Mouse (Mus musculus): ENCODE results near the gene Ddx19a.
"Not testable (repeated sequence)": the region's sequence is repeated elsewhere in the genome, so short reads cannot be mapped to it uniquely, and the experiment has no call there.

Gene Ddx19a

DNA sequence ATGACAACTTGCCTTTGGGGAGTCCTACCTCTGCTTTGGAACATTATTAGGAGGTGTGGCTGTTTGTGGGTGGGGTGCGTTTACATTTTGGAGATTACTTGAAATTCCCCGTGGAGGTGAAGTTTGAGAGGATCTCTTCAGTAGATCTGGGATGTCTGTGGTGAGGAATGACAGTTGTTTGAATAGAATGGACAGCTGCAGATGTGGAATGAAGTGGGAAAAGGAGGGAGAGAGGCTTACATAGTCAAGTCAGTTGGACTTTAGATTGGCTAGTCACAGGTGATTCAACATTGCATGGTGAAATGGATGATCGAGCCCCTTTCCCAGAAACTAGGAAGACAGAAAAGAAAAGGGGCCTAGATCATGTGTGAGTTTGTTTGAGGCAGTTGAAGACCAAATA, 65.2 kb downstream of the Ddx19a start:
- DNase-seq, result no peak

DNA sequence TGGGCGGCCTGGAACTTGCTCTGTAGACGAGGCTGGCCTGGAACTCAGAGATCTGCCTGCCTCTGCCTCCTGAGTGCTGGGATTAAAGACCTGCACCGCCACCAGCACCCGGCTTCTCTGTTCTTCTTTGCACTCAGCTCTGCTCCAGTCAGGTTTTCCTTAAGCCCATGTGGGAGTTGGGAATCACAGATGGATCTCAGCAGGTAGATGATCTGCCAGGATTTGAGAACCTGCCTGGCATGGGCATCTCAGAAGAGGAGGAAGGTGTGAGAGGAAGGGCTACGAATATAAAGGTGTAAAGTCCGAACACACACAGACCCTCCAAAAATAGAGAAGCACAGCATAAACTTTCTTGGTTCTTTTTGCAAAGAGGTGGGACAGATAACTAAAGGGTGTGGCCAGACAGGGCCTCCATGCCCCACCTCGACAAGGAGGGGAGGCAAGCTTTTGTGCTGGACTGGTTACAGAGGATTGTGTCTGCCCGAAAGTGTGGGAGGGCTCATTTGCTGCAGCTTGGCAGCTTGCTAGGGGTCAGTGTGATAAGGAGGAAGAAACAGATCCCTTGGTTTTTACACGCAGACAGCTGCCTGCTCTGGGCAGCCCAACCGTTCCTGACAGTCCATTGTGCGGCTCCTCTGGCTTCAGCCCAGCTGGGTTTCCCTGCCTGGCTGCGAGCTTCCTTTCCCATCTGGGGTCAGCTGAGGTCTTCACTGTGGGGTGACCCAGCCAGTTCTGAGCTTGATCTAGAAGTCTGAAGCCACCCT, 66.2 kb downstream of the Ddx19a start:
- DNase-seq, result peak; percentile 79 to 89

DNA sequence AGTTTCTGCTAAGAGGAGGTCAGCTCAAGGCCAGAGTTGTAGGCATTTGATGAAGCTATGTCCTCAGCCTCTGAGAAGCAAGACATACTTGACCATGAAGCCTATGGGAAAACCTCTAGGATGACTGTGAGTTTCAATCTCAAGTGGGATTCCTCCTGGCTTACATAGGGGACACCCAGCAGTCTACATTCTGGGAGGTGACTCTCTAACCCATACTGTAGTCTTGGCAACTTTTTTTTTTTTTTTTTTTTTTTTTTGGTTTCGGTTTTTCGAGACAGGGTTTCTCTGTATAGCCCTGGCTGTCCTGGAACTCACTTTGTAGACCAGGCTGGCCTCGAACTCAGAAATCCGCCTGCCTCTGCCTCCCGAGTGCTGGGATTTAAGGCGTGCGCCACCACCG, 67.9 kb downstream of the Ddx19a start:
- DNase-seq, result not testable (repeated sequence)

DNA sequence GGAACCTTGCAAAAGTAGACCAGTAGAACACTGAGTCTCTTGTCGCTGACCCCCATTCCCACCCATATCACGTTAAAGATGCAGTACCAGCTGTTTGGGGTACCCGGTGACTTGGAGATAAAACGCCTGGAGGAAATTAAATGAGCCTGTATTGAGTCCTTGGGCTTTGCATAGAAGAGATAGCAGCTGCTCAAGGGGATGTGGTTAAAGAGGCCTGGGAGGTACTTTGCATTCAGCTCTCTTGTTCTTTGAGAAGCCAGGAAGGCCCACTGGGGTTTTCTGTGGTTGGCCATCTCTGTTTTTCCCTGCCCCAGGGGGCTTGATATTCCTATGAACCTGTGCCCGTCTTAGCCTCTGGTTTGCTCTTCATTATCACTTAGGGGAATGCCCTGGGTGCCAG, 68.5 kb downstream of the Ddx19a start:
- no peak for DNase-seq

DNA sequence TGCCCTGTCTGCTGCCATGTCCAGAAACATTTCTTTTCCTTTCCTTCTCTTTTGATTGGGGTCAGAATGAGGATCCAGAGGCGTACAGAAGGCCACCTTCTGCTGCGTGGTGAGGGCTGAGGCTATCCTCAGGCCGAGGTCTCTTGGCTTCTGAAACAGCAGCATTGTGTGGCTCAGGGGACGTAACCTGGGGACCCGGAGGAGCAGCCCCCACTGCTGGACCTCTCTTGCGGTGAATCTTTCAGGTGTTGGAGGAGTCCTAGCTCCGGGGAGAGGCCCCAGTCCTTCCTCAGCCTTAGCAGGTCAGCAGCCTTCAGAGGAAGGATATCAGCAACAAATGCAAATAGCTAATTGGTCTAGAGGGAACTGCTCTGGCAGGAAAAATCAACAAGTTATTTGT, 69.2 kb downstream of the Ddx19a start:
- no peak for DNase-seq

DNA sequence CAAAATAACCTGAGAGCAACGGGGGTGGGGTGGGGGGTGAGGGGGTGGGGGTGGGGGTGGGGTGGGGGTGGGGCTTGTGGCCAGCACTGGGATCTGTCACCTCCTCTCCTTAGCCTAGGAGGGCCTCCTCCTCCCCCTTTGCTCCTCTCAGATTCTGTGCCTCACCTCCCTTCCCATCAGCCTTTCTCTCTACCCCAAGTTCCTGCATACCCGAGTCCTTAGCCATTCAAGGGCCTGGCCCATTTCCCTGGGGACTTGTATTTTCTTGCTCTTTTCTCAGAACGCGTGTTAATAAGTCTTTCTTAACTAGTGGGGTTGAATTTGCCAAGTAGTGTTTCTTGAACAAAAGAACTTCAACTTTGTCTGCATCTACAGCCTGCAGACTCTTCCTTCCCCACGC, 70.9 kb downstream of the Ddx19a start:
- no peak for DNase-seq

DNA sequence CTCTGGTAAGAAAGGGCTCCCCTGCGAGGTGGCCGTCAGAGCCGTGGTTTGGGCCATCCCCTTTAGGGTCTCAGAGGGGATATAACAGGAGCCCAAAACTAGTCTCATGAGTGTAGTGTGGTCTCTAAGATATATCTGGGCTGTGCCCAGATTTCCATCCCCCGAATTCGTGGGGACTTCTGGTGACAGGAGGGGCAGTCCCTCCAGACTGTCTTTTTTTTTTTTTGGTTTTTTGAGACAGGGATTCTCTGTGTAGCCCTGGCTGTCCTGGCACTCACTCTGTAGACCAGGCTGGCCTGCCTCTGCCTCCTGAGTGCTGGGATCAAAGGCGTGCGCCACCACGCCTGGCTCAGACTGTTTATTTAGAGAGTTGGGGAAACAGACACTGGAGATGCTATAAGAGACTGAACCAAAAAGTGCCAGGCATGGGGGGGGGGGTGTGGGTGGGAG, 71.9 kb downstream of the Ddx19a start:
- no peak for DNase-seq

Measured in kidney, postnatal 25 days (tissue).